Mouse (Mus musculus): ENCODE data around the gene Usp25.

- TF ChIP-seq CTCF (IDR thresholded peaks at IDR 0.05; ENCODE audit: insufficient read depth, low read depth, low read length) (no peak), POLR2A (IDR thresholded peaks at IDR 0.05; ENCODE audit: insufficient read depth, low read depth, low read length) (no peak)
Observed at GRCm38 (mm10) chr16:77030435-77030834, 16.9 kb downstream of the Usp25 start.
